Mouse (Mus musculus) NIH3T3 (cell line): ENCODE data around the gene Atg101.
A peak's percentile ranks its signal among the peaks of the same experiment; 100 is the strongest.
"Not testable (repeated sequence)": the region's sequence is repeated elsewhere in the genome, so short reads cannot be mapped to it uniquely, and the experiment has no call there.

ENCODE experiments used
- DNase-seq: peaks from one replicate; pipeline ENCODE4 v3.0.0-alpha.2; 2012; ENCODE audit warnings: low read depth

Gene Atg101

GRCm38 (mm10) chr15:101315832-101316231, 31.8 kb downstream of the Atg101 start:
- DNase-seq: peak; percentile 97

- DNase-seq: no peak
These were observed 32.3 kb downstream of the Atg101 start for GRCm38 (mm10) chr15:101316279-101316912.

- no peak for DNase-seq
These were observed 33.1 kb downstream of the Atg101 start for GRCm38 (mm10) chr15:101316913-101317813.

DNA sequence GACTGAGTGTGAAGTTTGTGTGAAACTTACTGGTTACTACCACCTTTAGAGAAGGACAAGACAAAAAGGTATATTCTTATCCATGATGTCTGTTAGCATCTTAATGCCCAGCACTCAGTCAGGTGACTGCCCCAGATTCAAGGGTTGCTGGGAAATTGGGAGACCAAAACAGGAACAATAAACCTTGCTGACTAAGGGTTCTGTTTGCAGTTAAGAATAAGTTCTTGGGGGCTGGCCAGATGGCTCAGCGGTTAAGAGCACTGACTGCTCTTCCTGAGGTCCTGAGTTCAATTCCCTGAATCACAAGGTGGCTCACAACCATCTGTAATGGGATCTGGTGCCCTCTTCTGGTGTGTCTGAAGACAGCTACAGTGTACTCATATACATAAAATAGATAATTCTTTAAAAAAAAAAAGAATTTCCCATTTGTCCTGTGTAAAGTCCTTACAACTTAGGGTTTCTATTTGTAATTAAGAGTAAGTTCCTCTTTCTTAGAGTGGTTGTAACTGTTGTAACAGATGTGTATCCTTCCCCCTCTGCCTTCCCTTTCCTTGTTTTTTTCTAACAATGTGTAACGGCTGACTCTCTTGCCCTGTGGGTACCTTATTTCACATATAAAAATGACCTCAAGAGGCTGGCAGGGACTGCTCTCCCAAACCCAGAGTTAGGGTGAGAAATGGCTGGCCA, 33.9 kb downstream of the Atg101 start:
- peak; percentile 67 for DNase-seq

DNA sequence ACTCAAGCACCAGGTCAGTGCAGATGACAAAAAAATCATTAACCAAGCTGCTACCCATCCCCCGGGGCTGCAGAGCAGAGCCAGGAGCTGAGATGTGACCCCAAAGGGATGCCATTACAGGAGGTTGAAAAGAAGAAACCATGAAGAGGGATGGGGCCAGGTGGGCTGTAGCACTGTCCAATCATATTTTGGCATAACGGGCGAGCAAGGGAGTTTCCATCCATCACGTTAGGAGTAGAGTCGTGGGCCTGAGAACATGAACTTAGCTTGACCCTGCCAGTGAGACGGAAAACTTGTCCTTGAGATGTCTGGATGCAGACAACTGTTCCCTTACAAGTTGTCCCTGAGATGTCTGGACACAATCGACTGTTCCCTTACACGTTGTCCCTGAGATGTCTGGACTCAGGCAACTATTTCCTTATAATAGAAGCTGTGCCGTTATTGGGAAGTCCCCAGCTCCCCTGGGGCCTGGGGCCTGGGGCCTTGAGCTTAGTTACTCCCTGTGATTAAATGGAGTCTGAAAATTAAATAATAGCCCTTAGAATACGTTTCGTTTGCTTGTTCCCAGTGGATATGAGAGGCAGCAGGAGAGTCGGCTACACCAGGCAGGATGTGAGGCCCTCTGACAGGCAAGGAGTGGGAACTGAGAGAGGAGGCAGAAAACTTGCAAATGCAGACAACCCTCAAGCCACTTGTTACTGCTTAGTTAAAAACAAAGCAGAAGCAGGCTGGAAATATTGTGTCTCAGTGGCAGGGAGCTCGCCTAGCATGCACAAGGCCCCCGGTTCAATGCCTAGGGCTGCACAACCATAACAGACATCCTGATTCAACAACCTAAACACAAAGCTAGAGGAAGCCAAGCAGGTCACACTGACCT, 35.1 kb downstream of the Atg101 start:
- DNase-seq: no peak

DNA sequence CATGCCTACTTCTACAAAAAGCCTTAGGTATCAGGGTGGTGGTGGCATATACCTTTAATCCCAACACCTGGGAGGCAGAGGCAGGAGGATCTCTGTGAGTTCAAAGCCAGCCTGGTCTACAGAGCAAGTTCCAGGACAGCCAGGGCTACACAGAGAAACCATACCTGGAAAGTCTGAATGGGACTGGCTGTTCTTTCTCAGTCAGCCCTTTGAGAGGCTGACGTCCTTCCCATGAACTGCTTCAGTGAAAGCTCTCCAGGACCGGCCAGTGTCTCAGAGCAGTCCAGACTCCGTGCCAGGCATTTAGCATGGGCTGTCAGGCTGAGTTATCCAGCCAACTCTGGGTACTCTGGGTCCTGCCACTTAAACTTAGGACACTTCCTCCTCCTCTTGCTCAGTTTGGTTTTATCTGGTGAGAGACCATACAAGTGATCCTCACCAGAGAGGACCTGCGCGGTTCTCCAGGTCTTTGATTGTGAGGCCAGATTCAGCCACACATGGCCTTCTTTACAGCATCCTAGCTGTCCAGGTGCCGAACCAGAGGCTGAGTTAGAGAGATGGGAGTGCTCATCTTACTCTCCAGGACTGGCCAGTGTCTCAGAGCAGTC, 36.0 kb downstream of the Atg101 start:
- DNase-seq: no peak

GRCm38 (mm10) chr15:101320618-101321041, 36.6 kb downstream of the Atg101 start:
- no peak for DNase-seq

DNA sequence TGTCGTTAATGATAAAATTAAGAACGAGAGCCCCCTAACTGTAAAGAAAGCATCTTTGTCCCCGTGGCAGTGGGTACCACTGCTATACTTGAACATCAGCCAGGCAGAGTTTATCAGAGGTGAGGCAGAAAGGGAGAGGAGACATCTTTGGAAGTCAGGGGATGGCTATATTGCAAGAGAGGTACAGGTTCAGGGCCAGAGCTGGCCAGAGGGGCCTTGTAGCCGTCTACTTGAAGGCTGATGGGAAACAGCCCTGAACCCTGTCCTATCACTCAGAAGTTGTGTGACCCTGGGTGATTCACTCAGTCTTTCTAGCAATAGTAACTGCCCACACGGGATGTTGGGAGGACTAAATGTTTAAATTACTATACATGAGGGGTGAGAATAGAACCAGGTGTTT, 37.1 kb downstream of the Atg101 start:
- DNase-seq: no peak

- DNase-seq: no peak
These were observed 38.0 kb downstream of the Atg101 start for GRCm38 (mm10) chr15:101322106-101322505.

GRCm38 (mm10) chr15:101322640-101323039, 38.6 kb downstream of the Atg101 start:
- no peak for DNase-seq

DNA sequence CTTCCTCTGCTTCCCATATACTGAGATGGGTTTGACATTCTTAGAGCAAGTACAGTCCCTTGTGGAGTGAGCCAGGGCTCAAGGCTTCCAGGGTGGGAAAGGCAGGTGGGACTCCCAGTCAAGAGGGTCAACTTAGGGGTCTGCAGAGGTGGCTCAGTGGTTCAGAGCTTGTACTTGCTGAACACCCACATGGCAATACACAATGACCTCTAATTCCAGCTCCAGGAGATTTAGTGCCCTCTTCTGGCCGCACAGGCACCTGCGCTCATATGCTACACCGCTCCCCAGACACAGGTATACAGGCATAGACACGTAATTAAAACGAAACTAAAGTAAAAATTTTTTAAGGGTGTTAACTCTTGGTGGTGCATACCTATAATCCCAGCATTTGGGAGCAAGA, 39.4 kb downstream of the Atg101 start:
- DNase-seq: no peak

DNA sequence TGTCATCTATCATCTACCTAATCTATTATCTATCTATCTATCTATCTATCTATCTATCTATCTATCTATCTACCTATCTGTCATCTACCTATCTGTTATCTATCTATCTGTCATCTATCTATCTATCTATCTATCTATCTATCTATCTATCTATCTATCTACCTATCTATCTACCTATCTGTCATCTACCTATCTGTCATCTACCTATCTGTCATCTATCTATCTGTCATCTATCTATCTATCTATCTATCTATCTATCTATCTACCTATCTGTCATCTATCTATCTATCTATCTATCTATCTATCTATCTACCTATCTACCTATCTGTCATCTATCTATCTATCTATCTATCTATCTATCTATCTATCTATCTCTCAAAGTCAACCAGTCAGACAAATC, 40.3 kb downstream of the Atg101 start:
- not testable (repeated sequence) for DNase-seq

GRCm38 (mm10) chr15:101325991-101326534, 42.0 kb downstream of the Atg101 start:
- DNase-seq: no peak

GRCm38 (mm10) chr15:101327282-101327681, 43.2 kb downstream of the Atg101 start:
- DNase-seq: peak; percentile 96

GRCm38 (mm10) chr15:101328876-101329563, 44.9 kb downstream of the Atg101 start:
- DNase-seq: no peak

DNA sequence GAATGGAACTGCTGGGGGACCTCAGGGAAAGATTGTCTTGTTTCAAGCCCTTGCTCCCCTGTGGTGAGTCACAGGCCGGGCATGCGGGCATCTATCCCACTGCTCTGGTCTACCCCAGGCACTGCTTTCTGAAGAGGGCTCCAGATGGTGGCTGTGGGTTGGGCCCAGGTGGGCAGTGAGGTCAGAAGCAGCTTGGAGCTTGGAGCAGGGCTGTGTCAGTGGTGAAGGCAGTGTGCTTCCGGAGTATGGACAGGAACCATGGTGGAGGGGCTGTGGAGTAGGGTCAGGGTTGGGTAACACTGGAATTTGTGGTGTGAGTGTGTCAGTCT, 45.5 kb downstream of the Atg101 start:
- peak; percentile 67 for DNase-seq

DNA sequence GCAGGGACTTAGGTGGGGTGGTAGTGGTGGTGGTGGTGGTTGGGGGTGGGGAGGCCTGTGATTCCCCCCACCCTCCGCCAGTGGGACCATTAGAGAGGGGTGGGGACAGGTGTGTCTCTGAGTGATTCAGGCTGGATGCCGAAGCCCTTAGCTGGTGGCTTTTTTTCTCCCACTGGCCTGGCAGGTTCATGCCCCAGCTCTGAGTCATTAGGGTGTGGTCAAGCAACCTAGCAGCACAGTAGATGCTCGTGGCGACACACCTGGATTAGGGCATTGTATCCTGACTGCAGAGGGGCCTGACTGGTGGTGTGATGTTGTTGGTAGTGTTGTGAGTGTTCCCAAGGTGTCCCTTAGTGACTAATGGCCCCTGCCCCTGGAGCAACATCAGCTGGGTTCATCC, 47.0 kb downstream of the Atg101 start:
- DNase-seq: no peak

- no peak for DNase-seq
These were observed 48.3 kb downstream of the Atg101 start for GRCm38 (mm10) chr15:101332370-101332769.

DNA sequence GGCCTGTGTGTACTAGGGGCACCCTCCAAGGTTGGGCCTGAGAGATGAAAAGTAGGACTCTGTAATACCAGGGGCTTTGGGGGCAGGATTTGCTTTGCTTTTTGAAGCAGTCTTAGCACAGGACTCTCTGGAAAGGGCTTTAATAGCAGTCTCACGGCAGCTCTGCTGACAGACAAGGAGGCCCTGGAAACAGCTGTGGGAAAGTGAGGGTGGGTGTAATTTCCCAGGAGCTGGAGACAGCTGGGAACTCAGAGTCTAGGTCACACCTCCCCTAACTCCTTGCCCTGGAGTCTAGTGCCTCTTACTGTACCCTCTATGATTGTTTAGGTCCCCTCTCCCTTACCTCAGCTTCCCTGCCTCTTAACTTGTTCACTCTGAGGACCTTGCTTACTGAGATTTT, 49.1 kb downstream of the Atg101 start:
- no peak for DNase-seq

DNA sequence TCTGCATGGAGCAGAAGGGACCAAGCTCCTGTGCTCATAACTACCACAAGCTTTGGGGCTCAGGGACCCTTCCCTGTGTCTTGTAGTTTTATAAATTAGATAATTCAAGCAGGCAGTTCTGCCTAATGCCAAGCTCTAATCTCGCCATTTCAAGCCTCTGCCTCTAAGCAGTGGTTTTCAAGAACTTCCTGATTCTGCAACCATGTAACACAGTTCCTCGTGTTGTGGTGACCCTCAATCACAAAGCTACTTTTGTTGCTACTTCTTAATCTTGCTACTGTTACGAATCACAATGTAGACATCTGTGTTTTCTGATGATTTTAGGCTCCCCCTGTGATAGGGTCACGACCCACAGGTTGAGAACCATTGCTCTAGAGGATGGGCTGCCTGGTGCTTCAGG, 49.6 kb downstream of the Atg101 start:
- no peak for DNase-seq
